Mouse (Mus musculus): ENCODE results near the gene Slc39a11. TPM values are rescaled to one million over a fixed set of nuclear protein-coding genes. Genes with fewer than 3 reads are reported as not detected.

Slc39a11 gene
- total RNA-seq, 2 experiments from 2014 or later: 12.4 to 13.3 TPM

DNA sequence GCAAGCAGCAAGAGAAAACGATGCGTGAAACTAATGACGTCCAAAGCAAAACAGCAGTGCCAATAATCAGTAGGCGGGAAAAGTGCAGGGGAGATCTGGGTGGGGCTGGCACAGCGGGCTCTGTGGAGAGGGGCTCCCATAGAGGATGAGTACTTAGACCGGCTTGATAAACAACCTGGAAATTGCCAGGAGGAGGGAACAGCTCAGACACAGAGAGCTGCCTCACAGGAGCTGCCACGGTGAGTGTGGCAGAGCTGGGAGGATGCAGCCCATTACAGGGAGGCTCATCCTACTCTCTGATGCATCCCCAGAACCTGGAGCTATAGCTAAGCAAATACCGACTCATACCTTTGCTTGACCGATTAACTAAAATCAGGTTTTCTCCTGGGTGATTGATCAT is 224.0 kb downstream of the Slc39a11 start:
- intact Hi-C loops (cut with DNase I): no loop called here

DNA sequence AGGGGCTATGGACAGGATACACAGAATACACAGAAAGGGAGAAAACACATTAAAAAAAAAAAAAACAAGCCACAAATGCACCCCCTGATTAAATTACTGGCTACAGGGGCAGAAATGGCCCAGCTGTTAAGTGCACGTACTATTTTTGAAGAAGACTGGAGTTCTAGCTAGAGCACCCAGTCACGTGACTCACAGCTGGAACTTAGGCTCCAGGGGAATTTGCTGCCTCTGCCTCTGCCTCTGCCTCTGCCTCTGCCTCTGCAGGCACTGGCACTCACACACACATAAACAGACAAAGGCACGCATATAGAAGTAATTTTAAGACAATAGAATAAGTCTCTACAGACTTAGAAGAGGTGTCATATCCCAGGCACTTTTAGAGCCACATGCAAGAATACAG is 224.4 kb downstream of the Slc39a11 start:
- intact Hi-C loops (cut with DNase I): no loop called here
- Histone ChIP-seq H3K4me3 (no peak overlapping the region), H3K27ac (no peak overlapping the region)
- no peak for TF ChIP-seq CTCF (IDR thresholded peaks at IDR 0.05)
- no peak for DNase-seq (ENCODE audit: extremely low spot score in 1 of 2, low spot score in 2 of 2)

More for the DNA sequence above, 224.0 kb downstream of the Slc39a11 start:
- DNase-seq (ENCODE audit: extremely low spot score in 1 of 2, low spot score in 2 of 2): peak in 1 of 2 experiments; percentile 17
- no peak overlapping the region for H3K4me3 ChIP-seq
- no peak overlapping the region for H3K27ac ChIP-seq
- TF ChIP-seq CTCF (IDR thresholded peaks at IDR 0.05): no peak

DNA sequence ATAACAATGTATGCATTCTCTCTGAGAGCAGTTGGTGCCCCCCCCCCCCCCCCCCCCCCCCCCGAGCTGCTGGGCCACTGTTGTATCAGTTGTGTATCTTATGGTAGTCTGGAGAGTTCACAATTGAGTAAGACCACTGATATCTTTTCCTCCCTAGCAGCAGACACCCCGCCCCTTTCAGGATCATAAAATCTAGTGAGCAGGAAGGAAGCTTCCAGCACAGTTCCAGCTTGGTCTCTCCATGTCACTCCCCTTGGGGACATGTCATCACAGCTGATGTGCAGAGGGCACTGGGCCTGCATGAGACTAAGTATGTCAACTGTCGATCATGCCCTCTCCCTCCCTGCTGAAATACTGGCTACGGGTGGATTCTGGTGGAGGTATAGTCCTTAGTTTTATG is 225.1 kb downstream of the Slc39a11 start:
- H3K4me3 ChIP-seq: no peak overlapping the region
- DNase-seq (ENCODE audit: extremely low spot score in 1 of 2, low spot score in 2 of 2): no peak
- no peak for TF ChIP-seq CTCF (IDR thresholded peaks at IDR 0.05)
- no peak overlapping the region for H3K27ac ChIP-seq
- intact Hi-C loops (cut with DNase I): loop anchor here (5.0 kb wide), 1 partner anchor 93 kb away; no protein-coding TSS in a partner anchor

DNA sequence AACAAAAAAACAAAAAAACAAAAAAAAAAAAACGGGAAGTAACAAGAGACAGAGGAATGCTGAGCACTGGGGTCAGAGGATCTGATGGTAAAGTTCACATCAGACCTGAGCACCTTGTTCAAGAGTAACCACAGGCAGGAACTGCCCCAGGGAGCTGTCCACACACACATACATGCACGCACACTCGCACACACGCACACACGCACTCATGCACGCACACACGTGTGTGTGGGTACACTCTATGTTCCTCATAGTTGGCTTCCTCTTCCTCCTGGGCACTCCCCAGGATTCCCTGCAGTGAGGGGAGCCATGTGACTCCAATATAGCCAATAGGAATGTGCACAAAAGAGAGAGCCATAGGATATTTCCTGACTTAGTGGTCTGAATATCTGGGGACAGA is 227.3 kb downstream of the Slc39a11 start:
- Histone ChIP-seq H3K27ac (no peak overlapping the region), H3K4me3 (no peak overlapping the region)
- no peak for TF ChIP-seq CTCF (IDR thresholded peaks at IDR 0.05)
- intact Hi-C loops (cut with DNase I): loop anchor here (5.0 kb wide), 1 partner anchor 95 kb away; no protein-coding TSS in a partner anchor
- no peak for DNase-seq (ENCODE audit: extremely low spot score in 1 of 2, low spot score in 2 of 2)

DNA sequence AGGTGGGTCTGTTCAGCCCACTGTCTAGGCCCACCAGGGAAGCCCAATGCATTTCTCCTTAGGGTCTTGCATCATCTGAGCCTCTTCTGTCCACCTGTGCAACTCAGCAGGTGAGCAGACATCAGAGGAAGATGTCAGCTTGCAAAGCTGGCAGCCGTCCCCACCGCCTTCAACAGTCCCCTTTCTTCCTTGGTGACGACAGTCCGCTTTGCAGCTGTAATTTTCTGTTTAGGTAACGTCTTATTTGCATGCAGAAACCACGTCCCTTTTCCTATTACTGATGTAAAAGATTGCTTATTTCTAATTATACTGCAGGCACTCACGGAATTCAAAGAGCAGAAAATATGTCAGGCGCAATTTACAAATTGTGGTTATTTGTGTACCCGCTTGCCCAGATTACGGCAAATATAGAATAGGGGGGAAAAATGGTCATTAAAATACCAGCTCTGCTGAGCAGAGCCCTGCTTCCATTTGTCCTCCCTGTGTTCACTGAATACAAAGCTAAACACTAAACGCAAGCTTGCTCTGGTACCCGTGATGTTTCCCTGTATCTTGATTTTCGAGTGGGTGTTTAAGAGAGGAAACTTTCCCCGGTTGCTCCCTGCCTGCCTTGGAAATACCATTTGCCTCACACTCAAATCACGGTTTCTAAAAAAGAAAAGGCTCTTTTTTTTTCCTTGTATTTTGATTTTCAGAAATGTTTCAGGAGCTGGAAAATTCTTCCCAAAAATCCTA is 230.8 kb downstream of the Slc39a11 start:
- Histone ChIP-seq H3K27ac (peak overlapping the region; percentile 75), H3K4me3 (no peak overlapping the region)
- TF ChIP-seq CTCF (IDR thresholded peaks at IDR 0.05): no peak
- peak in 1 of 2 experiments; percentile 20 for DNase-seq (ENCODE audit: extremely low spot score in 1 of 2, low spot score in 2 of 2)
- intact Hi-C loops (cut with DNase I): loop anchor here (5.0 to 10.0 kb wide), 4 partner anchors 67 to 244 kb away; no protein-coding TSS in a partner anchor

DNA sequence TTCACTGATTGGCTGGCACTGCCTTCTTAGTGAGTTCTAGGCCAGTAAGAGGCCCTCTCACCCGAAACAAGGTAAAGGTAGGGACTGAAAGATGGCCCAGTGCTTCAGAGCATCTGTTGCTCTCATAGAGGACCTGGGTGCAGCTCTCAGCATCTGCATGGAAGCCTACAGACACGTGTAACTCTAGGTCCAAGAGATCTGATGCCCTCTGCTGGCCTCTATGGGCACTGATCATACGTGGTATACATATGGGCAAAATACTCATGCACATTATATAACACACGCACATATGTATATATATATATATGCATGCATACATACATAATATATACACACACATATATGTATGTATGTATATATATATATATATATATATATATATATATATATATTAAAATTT is 231.9 kb downstream of the Slc39a11 start:
- Histone ChIP-seq H3K4me3 (no peak overlapping the region), H3K27ac (no peak overlapping the region)
- no peak; the same call in 1 of the 2 replicates for TF ChIP-seq CTCF (IDR thresholded peaks at IDR 0.05)
- DNase-seq (ENCODE audit: extremely low spot score in 1 of 2, low spot score in 2 of 2): no peak
- intact Hi-C loops (cut with DNase I): loop anchor here (5.0 to 10.0 kb wide), 4 partner anchors 66 to 243 kb away; no protein-coding TSS in a partner anchor

DNA sequence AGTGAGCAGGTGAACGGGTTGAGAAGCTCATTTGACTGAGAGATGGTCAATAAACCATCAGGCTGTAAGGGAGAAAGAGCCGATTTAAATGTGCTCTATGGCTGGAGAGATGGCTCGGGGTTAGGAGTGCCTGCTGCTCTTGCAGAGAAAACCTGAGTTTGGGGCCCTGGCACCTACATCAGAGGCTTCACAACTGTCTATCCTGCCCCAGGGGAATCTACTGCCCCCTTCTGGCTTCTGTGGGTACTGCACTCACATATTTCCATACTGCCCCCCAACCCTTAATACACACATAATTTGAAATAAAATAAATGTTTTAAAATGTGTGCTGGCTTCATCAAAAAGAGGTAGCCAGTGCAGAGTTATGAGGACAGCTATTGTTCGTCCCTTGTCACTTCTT is 237.3 kb downstream of the Slc39a11 start:
- H3K4me3 ChIP-seq: no peak overlapping the region
- intact Hi-C loops (cut with DNase I): loop anchor here (10.0 kb wide), 1 partner anchor 238 kb away; no protein-coding TSS in a partner anchor
- TF ChIP-seq CTCF (IDR thresholded peaks at IDR 0.05): peak; percentile 62
- H3K27ac ChIP-seq: no peak overlapping the region
- no peak for DNase-seq (ENCODE audit: extremely low spot score in 1 of 2, low spot score in 2 of 2)

DNA sequence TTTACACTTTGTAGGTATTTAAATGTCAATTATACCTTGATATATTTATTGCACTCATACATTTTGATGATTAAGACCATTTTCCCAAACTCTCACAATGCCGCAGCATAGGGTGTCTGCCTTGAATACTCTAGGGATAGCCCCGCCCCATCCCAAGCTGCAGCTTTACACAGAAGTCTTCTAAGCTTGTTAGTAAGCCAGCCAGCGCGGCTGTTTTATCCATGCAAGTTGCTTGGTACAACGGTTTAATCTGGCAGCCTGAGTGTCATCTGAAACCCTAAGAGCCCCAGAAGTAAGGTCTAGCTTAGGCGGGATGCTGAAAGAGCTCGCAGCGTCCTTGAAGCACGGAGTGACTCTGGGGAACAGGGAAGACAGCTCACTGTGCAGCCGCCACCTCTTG is 238.1 kb downstream of the Slc39a11 start:
- intact Hi-C loops (cut with DNase I): loop anchor here (10.0 kb wide), 1 partner anchor 237 kb away; no protein-coding TSS in a partner anchor
- TF ChIP-seq CTCF (IDR thresholded peaks at IDR 0.05): no peak

DNA sequence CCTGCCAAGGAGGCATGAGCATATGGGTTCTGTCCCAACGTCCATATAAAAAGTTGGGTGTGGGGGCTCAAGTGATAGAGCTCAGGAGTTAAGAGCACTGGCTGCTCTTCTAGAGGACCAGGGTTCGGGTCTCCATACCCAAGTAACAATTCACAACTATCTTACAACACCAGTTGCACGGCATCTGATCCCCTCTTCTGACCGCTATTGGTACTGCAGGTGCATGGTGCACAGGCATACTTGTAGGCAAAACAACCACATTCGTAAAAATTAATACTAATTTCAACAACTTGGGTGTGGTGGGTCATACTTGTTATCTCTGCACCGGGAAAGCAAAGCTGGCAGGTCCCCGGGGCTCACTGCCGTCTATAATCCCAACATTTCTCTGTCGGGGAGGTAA is 240.8 kb downstream of the Slc39a11 start:
- Histone ChIP-seq H3K4me3 (no peak overlapping the region), H3K27ac (no peak overlapping the region)
- intact Hi-C loops (cut with DNase I): no loop called here
- DNase-seq (ENCODE audit: extremely low spot score in 1 of 2, low spot score in 2 of 2): no peak
- peak; percentile 37 for TF ChIP-seq CTCF (IDR thresholded peaks at IDR 0.05)

More for the DNA sequence above, 238.1 kb downstream of the Slc39a11 start:
- no peak overlapping the region for H3K4me3 ChIP-seq
- DNase-seq (ENCODE audit: extremely low spot score in 1 of 2, low spot score in 2 of 2): no peak
- no peak overlapping the region for H3K27ac ChIP-seq

DNA sequence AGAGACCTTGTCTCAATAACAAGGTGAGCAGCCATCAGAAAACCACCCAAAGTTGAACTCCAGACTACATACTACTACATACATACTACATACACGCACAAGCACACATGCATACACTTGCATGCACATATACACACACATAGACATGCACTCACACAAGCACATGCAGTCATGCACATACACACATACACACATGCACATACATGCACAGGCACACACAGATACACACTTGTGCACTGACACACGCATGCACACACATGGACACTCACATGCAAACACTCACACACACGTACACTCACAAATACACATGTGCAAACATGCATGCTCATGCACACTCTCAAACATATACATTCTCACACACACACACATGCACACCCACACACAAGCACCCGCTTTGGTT is 242.4 kb downstream of the Slc39a11 start:
- no peak for TF ChIP-seq CTCF (IDR thresholded peaks at IDR 0.05)
- DNase-seq (ENCODE audit: extremely low spot score in 1 of 2, low spot score in 2 of 2): no peak
- no peak overlapping the region for H3K27ac ChIP-seq
- no peak overlapping the region for H3K4me3 ChIP-seq
- intact Hi-C loops (cut with DNase I): no loop called here

DNA sequence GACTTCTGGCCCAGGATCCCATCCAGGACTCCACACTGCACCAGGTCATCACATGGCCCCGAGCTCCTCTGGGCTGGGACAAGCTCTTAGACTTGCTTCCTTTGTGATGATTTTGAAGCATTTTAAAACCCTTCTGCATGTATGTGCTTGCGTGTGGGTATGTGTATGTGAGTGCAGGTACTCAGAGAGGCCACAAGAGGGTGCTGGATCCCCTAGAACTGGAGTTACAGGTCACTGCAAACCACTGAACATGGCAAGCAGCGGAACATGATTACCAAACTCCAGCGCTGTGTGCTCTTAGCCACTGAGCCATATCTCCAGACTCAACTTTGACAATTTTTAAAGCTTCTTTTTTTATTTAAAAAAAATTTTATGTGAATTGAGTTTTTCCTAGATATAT is 249.0 kb downstream of the Slc39a11 start:
- intact Hi-C loops (cut with DNase I): no loop called here
- DNase-seq (ENCODE audit: extremely low spot score in 1 of 2, low spot score in 2 of 2): no peak
- Histone ChIP-seq H3K27ac (no peak overlapping the region), H3K4me3 (no peak overlapping the region)
- no peak; the same call in 1 of the 2 replicates for TF ChIP-seq CTCF (IDR thresholded peaks at IDR 0.05)

DNA sequence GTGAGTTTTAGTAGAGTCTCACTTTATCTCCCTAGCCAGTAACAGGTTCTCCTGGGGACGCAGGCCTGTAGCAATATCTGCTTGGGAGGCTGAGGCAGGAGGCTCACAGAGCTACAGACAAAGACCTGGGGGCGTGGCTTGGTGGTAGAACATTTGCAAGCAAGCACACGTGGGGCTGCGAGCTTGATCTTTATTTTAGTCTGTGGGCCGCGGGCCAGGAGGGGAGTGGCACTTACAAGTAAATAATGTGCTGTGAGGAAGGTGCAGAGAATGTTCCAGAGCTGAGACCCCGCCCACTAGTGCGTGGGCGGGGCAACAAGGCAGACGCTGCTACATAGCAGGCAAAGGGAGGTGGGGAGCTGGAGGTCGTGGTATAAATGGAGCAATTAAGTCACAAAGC is 250.3 kb downstream of the Slc39a11 start:
- no peak overlapping the region for H3K4me3 ChIP-seq
- no peak for TF ChIP-seq CTCF (IDR thresholded peaks at IDR 0.05)
- intact Hi-C loops (cut with DNase I): no loop called here
- DNase-seq (ENCODE audit: extremely low spot score in 1 of 2, low spot score in 2 of 2): no peak
- no peak overlapping the region for H3K27ac ChIP-seq

DNA sequence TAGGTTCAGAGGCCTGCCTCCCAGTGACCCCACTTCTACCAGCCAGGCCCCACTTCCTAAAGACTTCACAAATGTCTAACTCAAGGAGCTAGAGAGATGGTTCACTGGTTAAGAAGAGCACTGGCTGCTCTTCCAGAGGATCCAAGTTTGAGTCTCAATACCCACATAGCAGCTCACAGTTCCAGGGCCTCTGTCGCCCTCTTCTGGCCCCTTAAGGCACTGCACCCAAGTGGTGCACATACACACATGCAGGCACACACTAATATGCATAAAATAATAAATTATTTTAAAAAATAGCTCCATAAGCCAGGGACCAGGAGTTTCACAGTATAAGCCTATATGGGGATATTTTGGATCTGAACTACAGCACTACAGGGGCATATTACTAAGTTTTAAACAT is 252.5 kb downstream of the Slc39a11 start:
- Histone ChIP-seq H3K4me3 (no peak overlapping the region), H3K27ac (no peak overlapping the region)
- TF ChIP-seq CTCF (IDR thresholded peaks at IDR 0.05): peak; percentile 16
- intact Hi-C loops (cut with DNase I): no loop called here
- no peak for DNase-seq (ENCODE audit: extremely low spot score in 1 of 2, low spot score in 2 of 2)
